Mouse (Mus musculus): ENCODE results near the gene Ina. TPM values are rescaled to one million over a fixed set of nuclear protein-coding genes. Genes with fewer than 3 reads are reported as not detected.
A peak's percentile ranks its signal among the peaks of the same experiment; 100 is the strongest.
"Not testable (repeated sequence)": the region's sequence is repeated elsewhere in the genome, so short reads cannot be mapped to it uniquely, and the experiment has no call there.

Ina gene
- total RNA-seq, 2 experiments from 2014 or later = not detected

- ATAC-seq (replicated peaks; ENCODE audit: low FRiP score, poor library complexity, severe bottlenecking) = peak; percentile 45
Observed at GRCm38 (mm10) chr19:46983352-46983965, 31.0 kb upstream of the Ina start.

GRCm38 (mm10) chr19:46983966-46984380, 30.5 kb upstream of the Ina start:
- peak; percentile 73 for ATAC-seq (replicated peaks; ENCODE audit: low FRiP score, poor library complexity, severe bottlenecking)

DNA sequence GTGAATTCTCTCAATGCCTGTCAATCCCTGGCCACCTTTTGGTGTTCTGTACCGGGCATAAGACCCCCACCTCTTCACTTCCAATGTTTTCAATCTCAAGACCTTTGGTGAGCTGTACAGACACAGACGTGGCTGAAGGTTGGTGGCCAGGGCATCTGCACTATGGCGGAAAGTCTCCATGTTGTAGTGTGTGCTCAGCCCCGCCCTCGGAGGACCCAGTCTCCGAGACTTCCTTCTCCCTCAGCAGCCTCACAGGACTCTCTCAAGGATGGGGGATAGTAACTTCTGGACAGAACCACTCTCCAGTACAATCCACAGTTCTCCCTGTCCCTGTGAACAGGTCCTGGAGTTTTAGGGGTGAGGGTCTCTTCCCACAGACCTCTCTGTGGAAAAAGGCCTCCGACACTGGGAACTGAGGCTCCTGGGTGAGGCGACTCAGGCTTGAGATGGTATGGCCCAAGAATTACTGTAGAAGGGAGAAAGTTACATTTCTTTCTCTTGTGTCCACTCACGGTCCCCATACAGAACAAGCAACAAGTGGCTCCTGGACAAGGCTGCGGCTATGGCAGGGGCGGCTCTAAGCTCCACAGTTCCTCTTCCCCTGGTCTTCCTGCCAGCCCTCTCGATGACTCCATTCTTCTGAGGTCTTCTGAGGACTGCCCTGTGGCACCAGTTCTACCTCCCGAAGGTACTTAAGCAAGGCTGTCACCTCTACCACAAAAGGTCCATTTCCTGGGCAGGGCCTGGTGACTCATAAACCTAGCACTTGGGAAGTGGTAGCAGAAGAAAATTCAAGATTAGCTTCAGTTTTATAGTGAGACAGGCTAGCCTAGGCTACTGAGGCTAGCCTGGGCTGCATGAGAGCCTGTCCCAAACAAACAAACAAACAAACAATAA, 29.5 kb upstream of the Ina start:
- ATAC-seq (replicated peaks; ENCODE audit: low FRiP score, poor library complexity, severe bottlenecking) = peak; percentile 38; the same call in 1 of the 2 replicates

DNA sequence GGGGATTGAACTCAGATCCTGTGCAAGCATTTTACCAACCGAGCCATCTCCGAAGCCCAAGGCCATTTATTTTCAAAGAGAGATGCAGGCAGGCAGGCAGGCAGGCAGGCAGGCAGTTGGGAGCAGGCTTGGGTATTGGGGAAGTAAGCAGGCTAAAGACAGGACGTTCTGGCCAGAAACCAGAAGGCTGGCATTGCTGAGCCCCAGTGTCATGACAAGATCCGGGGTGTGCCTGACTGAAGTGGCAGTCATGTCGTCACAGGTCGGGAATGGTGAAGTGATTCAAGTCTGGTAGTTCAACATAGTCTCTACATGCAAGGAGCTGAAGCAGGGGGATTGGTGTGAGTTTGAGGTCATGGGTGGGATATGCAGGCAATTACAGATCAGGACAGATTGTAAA, 26.9 kb upstream of the Ina start:
- ATAC-seq (replicated peaks; ENCODE audit: low FRiP score, poor library complexity, severe bottlenecking) = peak; percentile 21; the same call in 1 of the 2 replicates

GRCm38 (mm10) chr19:46988231-46989087, 26.0 kb upstream of the Ina start:
- peak; percentile 55 for ATAC-seq (replicated peaks; ENCODE audit: low FRiP score, poor library complexity, severe bottlenecking)

DNA sequence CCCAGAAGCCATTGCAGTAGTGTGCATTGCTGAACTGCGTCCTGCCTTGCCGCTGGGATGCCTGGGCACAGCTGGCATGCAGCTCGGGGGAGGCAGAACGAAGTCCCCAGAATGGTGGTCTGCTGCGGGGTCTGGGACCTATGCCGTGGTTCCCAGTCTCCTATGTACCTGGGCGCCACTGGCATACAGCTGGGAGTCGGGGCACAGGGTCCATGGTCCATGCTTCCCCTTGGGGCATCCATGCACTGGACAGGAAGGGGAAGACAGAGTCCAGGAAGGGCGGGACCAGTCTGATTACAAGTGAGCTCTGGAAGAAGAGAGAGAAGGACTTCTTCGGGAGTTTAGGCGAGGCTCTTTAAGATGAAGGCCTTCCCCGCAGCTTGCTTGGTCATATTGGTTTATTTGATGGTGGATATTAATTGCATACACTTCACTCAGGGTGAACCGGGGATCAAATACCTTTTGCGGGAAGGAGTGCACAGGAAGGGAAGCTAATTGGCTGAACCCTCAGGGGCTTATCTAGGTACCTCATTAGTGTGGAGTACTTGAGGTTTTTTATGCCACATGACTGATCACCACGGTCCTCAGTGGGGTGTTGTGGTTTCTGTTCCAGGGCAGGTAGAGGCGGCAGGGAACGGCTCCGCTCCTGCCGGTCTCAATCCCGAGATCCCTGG, 24.9 kb upstream of the Ina start:
- no peak for ATAC-seq (replicated peaks; ENCODE audit: low FRiP score, poor library complexity, severe bottlenecking)

DNA sequence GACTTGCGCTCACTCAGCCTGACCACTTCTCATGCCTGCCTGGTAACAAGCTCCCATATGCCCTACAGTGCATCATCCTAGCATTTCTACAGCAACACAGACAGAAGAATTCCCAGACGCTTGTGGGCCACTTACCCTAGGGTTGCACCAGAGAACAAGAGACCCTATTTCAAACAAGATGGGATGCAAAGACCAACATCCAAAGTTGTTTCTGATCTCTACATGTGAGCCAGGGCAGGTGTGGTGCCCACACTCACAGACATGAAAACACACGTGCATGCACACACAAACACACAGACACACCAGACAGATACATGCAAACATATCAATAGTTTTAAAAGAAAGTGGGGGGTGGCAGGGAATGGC, 24.4 kb upstream of the Ina start:
- no peak for ATAC-seq (replicated peaks; ENCODE audit: low FRiP score, poor library complexity, severe bottlenecking)

- not testable (repeated sequence) for ATAC-seq (replicated peaks; ENCODE audit: low FRiP score, poor library complexity, severe bottlenecking)
Observed at GRCm38 (mm10) chr19:46990625-46991024, 23.9 kb upstream of the Ina start.

GRCm38 (mm10) chr19:46991145-46991544, 23.4 kb upstream of the Ina start:
- ATAC-seq (replicated peaks; ENCODE audit: low FRiP score, poor library complexity, severe bottlenecking) = peak; percentile 69

GRCm38 (mm10) chr19:46992329-46992728, 22.2 kb upstream of the Ina start:
- not testable (repeated sequence) for ATAC-seq (replicated peaks; ENCODE audit: low FRiP score, poor library complexity, severe bottlenecking)

GRCm38 (mm10) chr19:46996095-46996494, 18.4 kb upstream of the Ina start:
- ATAC-seq (replicated peaks; ENCODE audit: low FRiP score, poor library complexity, severe bottlenecking) = no peak

DNA sequence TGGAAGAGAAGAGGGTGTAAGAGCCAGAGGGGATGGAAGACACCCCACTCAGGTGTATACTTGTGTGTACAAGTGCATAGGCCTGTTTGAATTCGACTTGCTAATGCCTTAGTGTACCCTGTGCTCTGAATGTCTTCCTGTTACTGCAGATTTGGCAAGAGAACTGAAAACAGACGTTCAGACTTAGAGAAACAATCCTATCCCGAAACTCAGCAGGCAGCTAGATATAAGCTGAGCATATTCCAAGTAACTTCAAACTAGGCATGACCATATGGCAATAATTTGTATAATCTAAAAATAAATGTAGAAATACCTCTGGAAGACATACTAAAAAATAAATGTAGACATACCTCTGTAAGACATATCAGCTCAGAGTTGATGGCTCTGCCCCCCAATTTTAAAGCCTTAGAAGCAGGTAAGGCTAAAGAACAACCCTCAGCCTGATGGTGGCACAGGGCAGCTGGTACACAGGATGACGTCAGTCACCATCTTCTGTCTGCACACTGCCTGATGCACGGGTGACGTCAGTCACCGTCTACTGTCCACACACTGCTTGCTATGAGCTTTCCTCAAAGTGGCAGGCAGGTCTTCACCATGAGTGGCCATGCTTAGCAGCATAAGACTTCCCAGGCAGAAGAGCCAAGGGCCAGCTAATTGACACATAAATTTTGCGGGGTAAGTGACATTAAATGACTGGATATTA, 16.2 kb upstream of the Ina start:
- 0 out of 2 replicates have a peak, but pooled peaks have one; percentile 49 for ATAC-seq (replicated peaks; ENCODE audit: low FRiP score, poor library complexity, severe bottlenecking)

DNA sequence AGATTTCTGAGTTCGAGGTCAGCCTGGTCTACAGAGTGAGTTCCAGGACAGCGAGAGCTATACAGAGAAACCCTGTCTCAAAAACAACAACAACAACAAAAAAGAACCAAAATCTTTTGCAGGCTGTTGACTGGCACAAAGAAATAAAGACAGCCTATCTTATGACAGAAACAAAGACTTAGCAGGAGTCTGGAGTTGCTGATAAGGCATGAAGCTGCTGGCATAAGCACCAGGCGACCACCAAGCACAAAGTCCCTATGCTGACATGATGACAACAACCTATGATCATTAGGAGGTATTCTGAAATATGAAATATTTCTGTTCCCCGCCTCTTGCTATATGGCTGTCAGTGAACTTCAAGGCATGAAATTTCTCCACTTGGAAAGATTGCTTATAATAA, 15.5 kb upstream of the Ina start:
- ATAC-seq (replicated peaks; ENCODE audit: low FRiP score, poor library complexity, severe bottlenecking) = no peak

DNA sequence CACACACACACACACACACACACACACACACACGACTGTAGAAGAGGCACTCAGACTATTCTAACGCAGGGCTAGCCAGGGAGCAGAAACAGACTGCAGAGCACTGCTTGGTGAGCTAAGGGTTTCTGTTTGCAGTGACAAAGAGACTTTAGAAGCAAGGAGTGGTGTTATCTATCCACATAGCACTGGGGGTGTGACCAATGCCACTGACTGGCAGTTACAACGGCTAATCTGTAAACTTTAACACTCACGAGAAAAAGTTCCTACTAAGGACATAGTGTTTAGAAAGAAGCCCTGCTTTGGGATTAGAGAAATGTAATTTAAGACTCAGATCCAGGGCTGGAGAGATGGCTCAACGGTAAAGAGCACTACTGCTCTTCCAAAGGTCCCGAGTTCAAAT, 14.7 kb upstream of the Ina start:
- ATAC-seq (replicated peaks; ENCODE audit: low FRiP score, poor library complexity, severe bottlenecking) = peak; percentile 80

DNA sequence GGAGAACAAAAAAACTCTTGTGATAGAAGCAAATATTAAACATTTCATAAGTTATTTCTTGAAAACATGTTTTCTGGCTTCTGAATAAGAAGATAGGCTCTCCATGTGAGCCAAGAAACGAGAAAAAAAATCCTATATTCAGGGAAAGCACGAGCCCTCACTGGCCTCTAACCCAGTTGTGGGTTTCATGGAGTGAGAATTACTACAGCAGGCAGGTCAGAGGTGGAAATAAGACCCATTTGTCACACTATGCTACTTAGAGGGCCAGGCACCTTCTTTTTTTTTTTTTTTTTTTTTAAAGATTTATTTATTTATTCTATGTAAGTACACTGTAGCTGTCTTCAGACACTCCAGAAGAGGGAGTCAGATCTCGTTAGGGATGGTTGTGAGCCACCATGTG, 14.1 kb upstream of the Ina start:
- ATAC-seq (replicated peaks; ENCODE audit: low FRiP score, poor library complexity, severe bottlenecking) = not testable (repeated sequence)

DNA sequence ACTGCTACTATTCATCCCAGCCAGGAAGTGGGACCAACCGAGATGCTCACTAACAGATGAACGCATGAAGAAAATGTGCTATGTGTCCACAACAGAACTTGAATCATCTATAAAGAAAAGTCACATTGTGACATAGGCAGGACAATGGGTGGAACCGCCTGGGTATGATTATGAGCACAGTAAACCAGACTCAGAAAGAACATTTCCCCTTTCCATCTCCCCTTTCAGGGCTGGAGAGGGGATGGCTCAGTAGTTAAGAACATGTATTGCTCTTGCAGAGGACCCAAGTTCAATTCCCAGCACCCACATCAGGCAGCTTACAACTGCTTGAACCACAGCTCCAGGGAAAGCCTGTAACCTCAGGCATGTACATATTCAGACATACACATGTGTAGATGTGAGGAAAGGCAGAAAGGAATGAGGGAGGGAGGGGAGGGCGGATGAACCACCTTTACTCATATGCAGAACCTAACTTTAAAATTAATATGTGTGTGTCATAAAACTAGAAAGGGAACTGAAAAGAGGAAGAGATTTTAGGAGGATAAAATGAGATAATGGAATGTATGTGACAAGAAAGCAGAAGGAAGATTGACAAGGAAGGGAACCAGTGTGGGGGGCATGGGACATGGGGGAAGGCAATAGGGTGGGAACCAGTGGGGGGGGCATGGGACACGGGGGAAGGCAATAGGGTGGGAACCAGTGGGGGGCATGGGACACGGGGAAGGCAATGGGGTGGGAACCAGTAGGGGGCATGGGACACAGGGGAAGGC, 10.6 kb upstream of the Ina start:
- ATAC-seq (replicated peaks; ENCODE audit: low FRiP score, poor library complexity, severe bottlenecking) = no peak

- no peak for ATAC-seq (replicated peaks; ENCODE audit: low FRiP score, poor library complexity, severe bottlenecking)
Observed at GRCm38 (mm10) chr19:47005873-47006272, 8.6 kb upstream of the Ina start.

- ATAC-seq (replicated peaks; ENCODE audit: low FRiP score, poor library complexity, severe bottlenecking) = no peak
Observed at GRCm38 (mm10) chr19:47006321-47006720, 8.2 kb upstream of the Ina start.
